Mouse (Mus musculus) liver, postnatal 0 days (tissue): ENCODE measurements at regions not wholly inside any gene's neighbourhood (a gene's known extent, or its start where the extent isn't known, plus 50 kb on each side); places are given as distances from the start of the nearest gene placed in this dataset.
A peak's percentile ranks its signal among the peaks of the same experiment; 100 is the strongest.

Experiments used
- CTCF ChIP-seq: sonication (generic); IDR thresholded peaks from 2 replicates; pipeline ENCODE4 v1.5.1; 2016; ENCODE audit warnings: antibody characterized with exemption, low read depth
- EP300 ChIP-seq: IDR thresholded peaks from 2 replicates; pipeline ENCODE4 v1.6.1; 2016; ENCODE audit warnings: antibody characterized with exemption, low read depth, mild to moderate bottlenecking

DNA sequence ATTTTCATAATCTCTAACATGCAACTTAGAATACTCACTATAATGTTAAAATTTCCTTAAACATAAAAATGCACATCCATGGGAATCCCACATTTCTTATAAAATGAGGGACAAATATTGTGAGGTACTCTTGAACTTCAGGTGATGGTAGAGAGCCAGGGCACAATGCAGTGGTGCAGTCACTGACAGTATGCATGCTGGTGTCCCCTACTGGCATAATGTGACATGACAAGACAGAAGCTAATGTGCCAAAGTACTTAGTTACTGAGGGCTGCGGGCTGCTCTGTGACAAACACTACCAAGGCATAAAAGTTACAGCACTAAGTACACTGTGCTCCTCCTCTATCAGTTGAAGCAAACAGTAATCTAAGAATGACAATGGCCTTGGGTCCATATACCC is 131.3 kb downstream of the Areg start:
- peak; percentile 52 for TF ChIP-seq CTCF
- no peak for TF ChIP-seq EP300
